Mouse (Mus musculus) heart, postnatal 25 days (tissue): ENCODE results near the gene Inca1. TPM values are rescaled to one million over a fixed set of nuclear protein-coding genes. Genes with fewer than 3 reads are reported as not detected.

Experiments used
- DNase-seq: peaks from one replicate; pipeline ENCODE4 v3.0.0; 2022; ENCODE audit warnings: low spot score
- intact Hi-C: fragments of 180-260 bp; cut with DNase I; formaldehyde crosslinking; loops from one replicate; pipeline ENCODE4 v1.15.1; 2025
- total RNA-seq, 2 experiments: library from RNA; stranded (reverse); gene quantifications; 2 replicates each; pipeline ENCODE4 v1.2.3; 2021

Inca1 gene
- total RNA-seq, 2 experiments from 2014 or later, result 6.4 to 8.1 TPM

DNA sequence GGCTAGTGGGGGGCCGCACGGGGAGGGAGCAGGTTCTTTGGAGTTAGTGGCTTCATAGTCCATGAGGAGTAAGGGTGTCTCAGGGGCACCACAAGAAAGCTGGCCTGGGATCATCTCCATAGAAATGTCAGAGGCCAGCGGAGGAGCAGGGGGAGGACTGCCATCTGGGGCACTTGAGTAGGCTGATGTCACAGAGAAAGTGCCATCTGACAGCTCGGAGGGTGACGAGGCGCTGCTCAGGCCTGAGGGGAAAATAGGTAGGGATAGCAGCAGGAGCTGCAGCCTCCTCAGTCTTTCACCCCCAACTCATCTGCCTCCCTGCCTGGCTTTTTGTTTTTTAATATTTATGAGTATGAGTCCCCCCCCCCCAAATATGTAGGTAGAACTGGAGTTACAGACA, 25.9 kb downstream of the Inca1 start:
- DNase-seq, result no peak
- intact Hi-C loops, result no loop called here

DNA sequence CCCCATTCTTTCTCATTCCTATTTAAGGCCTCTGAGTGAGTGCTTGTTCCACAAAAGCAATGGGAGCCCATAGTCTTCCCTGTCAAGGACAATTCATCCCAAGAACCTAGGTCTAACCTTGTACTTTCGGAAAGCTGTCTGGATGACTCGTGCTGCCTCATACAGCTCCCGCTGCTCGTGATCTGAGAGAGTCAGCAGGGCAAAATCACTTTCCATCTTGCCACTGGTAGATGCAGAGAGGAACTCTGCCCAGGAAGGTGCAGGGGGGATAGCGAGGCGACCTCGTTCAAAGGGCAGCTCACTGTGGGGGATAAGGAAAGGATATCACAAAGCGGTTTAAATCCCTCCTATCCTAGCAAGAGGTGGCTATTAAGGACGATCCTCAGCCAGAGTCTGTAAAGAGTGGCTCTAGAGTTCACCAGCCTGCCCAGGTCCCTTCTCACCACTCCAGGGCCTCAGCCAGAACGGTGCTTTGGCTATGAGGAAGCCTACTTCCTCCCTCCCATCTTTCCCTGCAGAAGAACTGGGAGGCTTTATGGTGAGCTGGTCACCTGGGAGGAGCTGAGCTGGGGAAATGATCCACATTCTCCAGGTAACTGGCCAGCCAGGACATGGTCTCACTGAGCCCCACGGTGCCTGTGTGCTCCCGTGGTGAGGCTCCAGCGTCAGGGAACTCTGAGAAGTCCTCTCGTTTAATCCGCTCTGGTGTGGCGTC, 28.5 kb downstream of the Inca1 start:
- intact Hi-C loops, result no loop called here
- no peak for DNase-seq

GRCm38 (mm10) chr11:70670483-70670882, 29.5 kb downstream of the Inca1 start:
- no peak for DNase-seq
- intact Hi-C loops, result no loop called here

- intact Hi-C loops, result loop anchor here (2.0 kb wide), 1 partner anchor 15 kb away; the partner anchor contains the start of gene Pfn1
- DNase-seq, result peak; percentile 66
Measured at GRCm38 (mm10) chr11:70669582-70670345, 30.2 kb downstream of the Inca1 start.

DNA sequence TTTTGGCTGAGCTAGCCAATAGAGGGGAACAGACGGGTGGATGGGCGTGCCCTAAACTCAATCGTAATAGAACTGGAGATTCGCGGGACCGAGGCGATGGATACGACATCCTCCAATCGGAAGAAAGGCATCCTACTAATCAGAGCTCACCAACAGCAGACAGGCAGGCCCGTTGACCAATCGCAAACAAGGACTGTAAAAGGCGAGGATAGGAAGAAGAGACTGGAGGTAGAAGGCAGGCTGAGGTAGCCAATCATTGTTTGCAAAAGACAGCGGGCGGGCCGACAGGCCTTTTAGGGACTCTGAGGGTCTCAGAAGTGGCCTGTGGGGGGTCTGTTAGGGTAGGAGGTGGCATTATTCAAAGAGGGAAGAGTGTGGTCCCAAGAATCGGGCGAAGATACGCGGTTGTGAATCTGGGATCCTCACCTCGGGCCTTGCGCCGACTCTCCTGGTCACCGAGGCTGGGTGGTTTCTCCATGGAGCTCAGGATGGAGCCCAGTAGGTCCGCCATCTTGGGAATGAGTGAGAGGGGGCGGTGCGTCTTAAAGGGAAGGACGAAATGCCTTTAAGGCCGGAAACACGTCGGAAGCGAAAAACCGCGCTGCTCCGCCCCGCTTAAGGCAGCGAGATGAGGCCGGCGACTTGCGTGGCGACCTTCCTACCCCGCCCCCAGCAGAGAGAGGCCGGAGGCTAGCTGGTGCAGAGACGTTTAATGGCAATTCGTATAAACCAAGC, 31.0 kb downstream of the Inca1 start, which contains the start of gene Spag7:
Gene Spag7, minus strand, starts transcription at position 646 of the 735 bp plus-strand sequence.
- intact Hi-C loops, result loop anchor here (2.0 kb wide), 1 partner anchor 14 kb away; the partner anchor contains the start of gene Pfn1
- DNase-seq, result peak; percentile 98

- no peak for DNase-seq
- intact Hi-C loops, result loop anchor here (2.0 kb wide), 1 partner anchor 14 kb away; the partner anchor contains the start of gene Pfn1
Measured at GRCm38 (mm10) chr11:70668335-70668770, 31.6 kb downstream of the Inca1 start.

DNA sequence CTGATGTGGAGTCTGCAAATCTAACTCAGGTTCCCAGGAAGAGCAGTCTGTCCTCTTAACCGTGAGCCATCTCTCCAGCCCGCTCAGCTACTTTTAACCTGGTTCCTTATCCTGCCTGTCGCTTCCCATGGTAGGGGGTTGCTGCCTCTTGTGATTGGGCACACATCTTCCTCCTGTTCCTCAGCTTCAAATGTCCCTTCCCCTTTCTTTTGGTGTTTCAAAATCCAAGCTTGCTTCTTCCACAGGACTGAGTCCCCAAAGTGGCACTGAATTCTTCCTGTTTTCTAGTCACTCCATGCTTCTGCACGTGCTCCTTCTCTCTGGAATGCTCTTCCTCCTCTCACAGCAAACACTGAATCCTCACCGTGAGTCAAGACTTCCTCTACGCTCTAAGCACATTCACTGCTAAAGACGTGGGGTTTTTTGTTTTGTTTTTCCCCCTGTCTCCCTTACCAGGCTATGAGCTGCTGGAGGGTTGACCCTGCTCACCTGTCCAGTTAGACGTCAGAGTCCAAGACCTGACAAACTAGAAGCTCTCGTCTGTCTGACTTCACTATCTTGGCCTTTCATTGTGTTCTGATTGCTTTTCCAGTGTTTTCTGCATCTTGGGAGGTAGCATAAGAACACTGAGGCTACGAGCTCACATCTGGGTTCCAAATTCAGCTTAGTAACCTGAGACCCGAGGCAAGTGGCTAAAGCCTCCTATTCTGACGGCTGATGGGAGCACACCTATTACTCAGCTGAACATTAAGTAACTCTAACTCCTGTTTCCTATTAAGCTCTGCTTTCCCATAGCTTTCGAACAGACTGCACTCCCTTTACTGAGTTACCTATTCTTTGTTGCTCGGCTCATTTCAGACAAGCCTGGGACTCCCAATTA, 32.4 kb downstream of the Inca1 start:
- intact Hi-C loops, result loop anchor here (2.0 kb wide), 1 partner anchor 13 kb away; the partner anchor contains the start of gene Pfn1
- DNase-seq, result no peak

GRCm38 (mm10) chr11:70666687-70667086, 33.3 kb downstream of the Inca1 start:
- DNase-seq, result no peak
- intact Hi-C loops, result no loop called here

GRCm38 (mm10) chr11:70664741-70665140, 35.2 kb downstream of the Inca1 start:
- no peak for DNase-seq
- intact Hi-C loops, result no loop called here

DNA sequence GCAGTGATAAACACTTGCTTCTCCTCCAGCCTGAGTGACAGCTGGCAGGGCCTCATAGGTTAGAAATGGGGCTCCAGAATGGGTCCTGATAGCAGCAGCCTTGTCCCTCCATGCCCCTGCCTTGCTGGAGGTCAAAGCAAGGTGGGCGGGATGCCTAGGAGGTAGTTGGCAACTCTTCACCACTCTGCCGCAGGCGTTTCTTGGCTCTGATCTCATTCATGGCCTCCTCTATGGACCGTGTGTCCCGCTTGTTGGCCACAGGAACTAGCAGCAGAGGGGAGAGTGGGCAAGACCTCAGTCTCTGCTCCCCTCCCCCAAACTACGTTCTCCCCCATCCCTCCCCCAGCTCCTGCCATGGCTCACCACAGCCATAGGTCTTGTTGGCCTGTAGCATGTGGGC, 36.0 kb downstream of the Inca1 start:
- DNase-seq, result no peak
- intact Hi-C loops, result no loop called here

- intact Hi-C loops, result no loop called here
- DNase-seq, result no peak
Measured at GRCm38 (mm10) chr11:70663101-70663500, 36.9 kb downstream of the Inca1 start.

DNA sequence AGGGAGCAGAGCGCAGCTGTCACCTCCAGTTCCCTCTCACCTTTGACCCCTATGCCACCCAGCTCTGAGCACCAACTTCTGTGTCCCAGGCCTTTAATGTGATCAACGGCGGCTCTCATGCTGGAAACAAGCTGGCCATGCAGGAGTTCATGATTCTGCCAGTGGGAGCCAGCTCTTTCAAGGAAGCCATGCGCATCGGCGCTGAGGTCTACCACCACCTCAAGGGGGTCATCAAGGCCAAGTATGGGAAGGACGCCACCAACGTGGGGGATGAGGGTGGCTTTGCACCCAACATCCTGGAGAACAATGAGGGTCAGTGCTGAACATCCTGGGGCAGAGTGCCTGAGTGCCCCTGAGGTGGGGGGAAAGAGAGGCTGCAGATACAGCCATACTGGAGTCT, 39.4 kb downstream of the Inca1 start:
- no peak for DNase-seq
- intact Hi-C loops, result no loop called here

DNA sequence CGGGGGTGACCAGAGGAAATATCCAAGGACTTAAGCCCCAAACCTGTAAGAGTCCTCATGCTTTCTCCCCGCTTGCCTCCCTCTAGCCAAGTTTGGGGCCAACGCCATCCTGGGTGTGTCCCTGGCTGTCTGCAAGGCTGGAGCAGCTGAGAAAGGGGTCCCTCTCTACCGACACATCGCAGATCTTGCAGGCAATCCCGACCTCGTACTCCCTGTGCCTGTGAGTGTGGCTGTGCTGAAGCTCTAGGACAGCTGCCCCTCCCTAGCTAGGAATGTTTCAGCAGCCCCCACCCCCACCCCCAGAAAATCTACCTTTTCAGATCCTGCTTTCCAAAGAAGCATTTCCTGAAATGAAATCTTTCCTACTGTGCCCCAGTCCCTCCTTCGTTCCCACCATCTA, 41.0 kb downstream of the Inca1 start:
- DNase-seq, result no peak
- intact Hi-C loops, result loop anchor here (10.0 kb wide), 1 partner anchor 644 kb away; the partner anchor contains the start of genes Acadvl and Dlg4

- no peak for DNase-seq
- intact Hi-C loops, result loop anchor here (10.0 kb wide), 1 partner anchor 644 kb away; the partner anchor contains the start of genes Acadvl and Dlg4
Measured at GRCm38 (mm10) chr11:70658521-70658920, 41.4 kb downstream of the Inca1 start.

DNA sequence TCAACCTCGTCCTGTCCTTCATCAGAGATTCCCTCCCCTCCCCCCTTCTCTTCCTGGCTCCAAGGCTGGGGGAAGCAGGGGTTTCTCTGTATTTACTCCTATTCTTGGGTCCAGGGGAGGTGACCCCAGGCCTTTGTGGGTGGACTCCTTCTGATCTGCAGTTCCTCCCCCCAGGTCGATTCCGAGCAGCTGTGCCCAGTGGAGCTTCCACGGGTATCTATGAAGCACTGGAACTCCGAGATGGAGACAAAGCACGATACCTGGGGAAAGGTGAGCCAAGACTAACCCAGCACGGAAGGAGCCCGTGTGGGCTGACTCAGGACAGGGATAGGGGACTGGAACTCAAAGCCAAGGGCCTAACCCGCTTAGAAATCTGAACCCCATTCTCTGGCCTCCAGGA, 42.0 kb downstream of the Inca1 start:
- no peak for DNase-seq
- intact Hi-C loops, result loop anchor here (10.0 kb wide), 1 partner anchor 643 kb away; the partner anchor contains the start of genes Acadvl and Dlg4

GRCm38 (mm10) chr11:70657573-70657972, 42.4 kb downstream of the Inca1 start:
- DNase-seq, result no peak
- intact Hi-C loops, result loop anchor here (10.0 kb wide), 1 partner anchor 643 kb away; the partner anchor contains the start of genes Acadvl and Dlg4

GRCm38 (mm10) chr11:70656964-70657363, 43.0 kb downstream of the Inca1 start, which contains the start of gene Eno3:
Gene Eno3 (plus strand): TSS chr11:70657202.
- DNase-seq, result no peak
- intact Hi-C loops, result loop anchor here (10.0 kb wide), 1 partner anchor 642 kb away; the partner anchor contains the start of genes Acadvl and Dlg4

GRCm38 (mm10) chr11:70656456-70656927, 43.5 kb downstream of the Inca1 start:
- intact Hi-C loops, result loop anchor here (10.0 kb wide), 1 partner anchor 642 kb away; the partner anchor contains the start of genes Acadvl and Dlg4
- peak; percentile 59 for DNase-seq
